ENCODE assay signal across 16 mouse cellular contexts in the genomic region with DNA sequence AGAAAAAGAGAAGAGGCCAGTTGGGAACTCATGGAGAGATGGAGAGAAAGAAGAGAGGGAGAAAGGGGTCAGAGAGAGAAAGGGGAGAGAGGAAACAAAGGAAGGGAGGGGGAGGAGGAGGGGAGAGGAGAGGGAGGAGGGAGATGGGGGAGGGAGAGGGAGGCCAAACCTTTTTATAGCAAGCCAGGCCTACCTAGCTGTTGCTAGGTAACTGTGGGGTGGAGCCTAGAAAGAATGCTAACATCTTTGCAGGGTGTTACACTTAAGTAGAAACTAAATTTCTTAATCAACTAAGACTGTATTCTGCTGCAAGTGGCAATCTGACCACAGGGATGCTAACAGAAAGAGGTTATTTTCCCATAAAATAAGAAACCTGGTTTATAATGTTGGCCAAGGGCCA. TPM values are rescaled to one million over a fixed set of nuclear protein-coding genes. Genes with fewer than 3 reads are reported as not detected.
DNase-seq lines count a peak whose midpoint lies in the region; ATAC-seq and TF ChIP-seq lines count a peak whose summit lies in the region.
"Had no signal": no experiment of that assay in that cellular context is flagged by ENCODE, and none has a peak within 500 bp of the region (broad histone marks: within the 10 kb centered on the region; RNA-seq: fewer than 3 reads in every experiment).

No protein-coding gene starts in this region.

- H3K27me3 ChIP-seq in forebrain, postnatal 0 days (ENCODE audit: insufficient read depth, low read length) = no peaks in the 10 kb centered on the region
- no peaks in the 10 kb centered on the region for H3K27me3 ChIP-seq in forebrain, embryonic 12.5 days
- H3K27me3 ChIP-seq: lung, embryonic 15.5 days; midbrain, embryonic 12.5 days; neural tube, embryonic 13.5 days had no signal

- no peak for ATAC-seq in forebrain, postnatal 0 days
- no peak; the same call in 1 of the 2 replicates for ATAC-seq in forebrain, embryonic 12.5 days (ENCODE audit: low FRiP score)
- no peak for ATAC-seq in megakaryocyte-erythroid progenitor cell, adult 5-6 weeks (replicated peaks; ENCODE audit: low FRiP score, low TSS enrichment, poor library complexity, severe bottlenecking)
- ATAC-seq: intestine, postnatal 0 days had no signal

- no peak for TF ChIP-seq POLR2A in brain, embryonic 14.5 days (IDR thresholded peaks at IDR 0.05; ENCODE audit: borderline replicate concordance, extremely low read depth, insufficient read depth, insufficient read length, poor library complexity, severe bottlenecking)

- H3K4me2 ChIP-seq in forebrain, postnatal 0 days (ENCODE audit: low read depth) = no peak overlapping the region
- H3K4me2 ChIP-seq in forebrain, embryonic 12.5 days = no peak overlapping the region
- H3K4me2 ChIP-seq: lung, embryonic 15.5 days; midbrain, embryonic 12.5 days; neural tube, embryonic 13.5 days had no signal

- no peaks in the 10 kb centered on the region for H3K36me3 ChIP-seq in forebrain, postnatal 0 days (ENCODE audit: insufficient read depth)
- no peaks in the 10 kb centered on the region for H3K36me3 ChIP-seq in forebrain, embryonic 12.5 days (replicated peaks)
- H3K36me3 ChIP-seq: limb, embryonic 10.5 days; lung, embryonic 15.5 days; midbrain, embryonic 12.5 days; neural tube, embryonic 13.5 days had no signal

- peak; percentile 21 for DNase-seq in forebrain, postnatal 0 days
- DNase-seq in lung, postnatal 36 days = peak; percentile 30
- DNase-seq in lung, postnatal 14 days = no peak
- peak; percentile 76 for DNase-seq in CD4-positive, CD25-positive, alpha-beta regulatory T cell, adult 2 months (ENCODE audit: low read depth, low spot score)
- peak; percentile 46 for DNase-seq in brain, embryonic 14.5 days (ENCODE audit: low read depth)
- no peak for DNase-seq in spleen, adult 18-20 months
- DNase-seq: cerebellum, postnatal 10 days; heart, adult 2 months; kidney, postnatal 4 days had no signal

- H3K4me3 ChIP-seq in forebrain, postnatal 0 days (ENCODE audit: low read depth, low read length) = no peak overlapping the region
- no peak overlapping the region for H3K4me3 ChIP-seq in forebrain, embryonic 12.5 days (replicated peaks)
- H3K4me3 ChIP-seq: heart, adult 2 months; limb, embryonic 10.5 days; lung, embryonic 15.5 days; midbrain, embryonic 12.5 days; neural tube, embryonic 13.5 days had no signal

- H3K9me3 ChIP-seq in forebrain, postnatal 0 days (ENCODE audit: low read length) = no peaks in the 10 kb centered on the region
- H3K9me3 ChIP-seq in forebrain, embryonic 12.5 days = no peaks in the 10 kb centered on the region
- H3K9me3 ChIP-seq: limb, embryonic 10.5 days; lung, embryonic 15.5 days; midbrain, embryonic 12.5 days; neural tube, embryonic 13.5 days had no signal

- H3K27ac ChIP-seq in forebrain, postnatal 0 days (ENCODE audit: low read depth, low read length) = no peak overlapping the region
- H3K27ac ChIP-seq in forebrain, embryonic 12.5 days = no peak overlapping the region
- H3K27ac ChIP-seq: heart, adult 2 months; limb, embryonic 10.5 days; lung, embryonic 15.5 days; midbrain, embryonic 12.5 days; neural tube, embryonic 13.5 days had no signal

- H3K4me1 ChIP-seq in forebrain, postnatal 0 days (ENCODE audit: insufficient read depth) = no peaks in the 10 kb centered on the region
- peaks cover 29% of the 10 kb centered on the region for H3K4me1 ChIP-seq in forebrain, embryonic 12.5 days

- H3K9ac ChIP-seq in forebrain, postnatal 0 days = no peak overlapping the region
- H3K9ac ChIP-seq in forebrain, embryonic 12.5 days = no peak overlapping the region
- H3K9ac ChIP-seq: lung, embryonic 15.5 days; midbrain, embryonic 12.5 days; neural tube, embryonic 13.5 days had no signal

- no peak for TF ChIP-seq CTCF in forebrain, postnatal 0 days (IDR thresholded peaks at IDR 0.05; ENCODE audit: low read depth)
- no peak for TF ChIP-seq CTCF in brain, embryonic 14.5 days (IDR thresholded peaks at IDR 0.05; ENCODE audit: borderline replicate concordance, extremely low read depth, insufficient read depth, insufficient read length)

RNA-seq across cellular contexts. Expression of gene Ripor2, which starts 33.1 kb away (rescaled TPM):
- 51.5 and 53.2 TPM in 2 replicates for total RNA-seq in forebrain, postnatal 0 days (2014; rRNA removed)
- polyA plus RNA-seq in forebrain, postnatal 0 days (2015; fragmentation: Nextera tagmentation; extraction: Ambion mirVana) = 13.8 and 21.3 TPM in 2 replicates
- polyA plus RNA-seq in forebrain, embryonic 12.5 days (2016; fragmentation: Nextera tagmentation; extraction: Ambion mirVana) = 16.6 and 17.8 TPM in 2 replicates
- 29.5 and 32.0 TPM in 2 replicates for polyA plus RNA-seq in brain, embryonic 14.5 days (2012; rRNA removed)
- total RNA-seq in megakaryocyte-erythroid progenitor cell, adult 5-6 weeks (2014; fragmentation: Nextera tagmentation) = 34.1 and 50.0 TPM in 2 replicates
- 24.7 and 32.6 TPM in 2 replicates for total RNA-seq in megakaryocyte-erythroid progenitor cell, adult 5-6 weeks (2017)

Comparison
In these comparisons a context has a peak if more than half of its experiments do, and no peak if none do; other contexts are left out.
1. DNase-seq: peak in forebrain, postnatal 0 days (single experiment), lung, postnatal 36 days (single experiment), CD4-positive, CD25-positive, alpha-beta regulatory T cell, adult 2 months (single experiment) and brain, embryonic 14.5 days (single experiment); none in lung, postnatal 14 days (single experiment) and spleen, adult 18-20 months (0 of 2).